Mouse (Mus musculus): ENCODE measurements around the gene Scarb1.

The Scarb1 gene

DNA sequence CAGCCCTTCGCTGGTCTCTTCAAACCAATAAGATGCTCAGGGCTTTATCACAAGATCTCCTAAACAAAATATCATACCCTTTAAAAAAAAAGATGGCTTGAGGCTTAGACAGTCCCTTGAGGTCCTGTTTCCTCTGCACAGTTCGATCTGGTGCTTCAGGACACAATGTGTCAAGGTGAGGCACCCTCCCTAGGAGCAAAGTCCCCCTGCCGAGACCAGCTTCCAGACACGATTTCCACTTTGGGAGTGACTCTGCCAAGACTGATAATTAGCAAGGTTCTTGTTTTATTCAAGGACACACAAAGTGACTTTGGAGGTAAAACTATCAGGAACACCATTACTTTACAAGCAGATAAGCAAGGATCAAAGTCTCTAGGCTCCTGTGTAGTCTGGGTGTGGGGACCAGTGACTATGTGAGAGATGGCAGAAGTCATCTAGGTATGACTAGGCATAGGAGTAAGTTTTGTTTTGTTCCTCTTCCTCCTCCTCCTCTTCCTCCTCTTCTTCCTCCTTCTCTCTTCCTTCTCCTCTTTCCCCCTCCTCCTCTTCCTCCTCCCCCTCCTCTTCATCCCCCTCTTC, 24.0 kb upstream of the Scarb1 start:
- no peak for DNase-seq (ENCODE audit: low read depth, low spot score)

DNA sequence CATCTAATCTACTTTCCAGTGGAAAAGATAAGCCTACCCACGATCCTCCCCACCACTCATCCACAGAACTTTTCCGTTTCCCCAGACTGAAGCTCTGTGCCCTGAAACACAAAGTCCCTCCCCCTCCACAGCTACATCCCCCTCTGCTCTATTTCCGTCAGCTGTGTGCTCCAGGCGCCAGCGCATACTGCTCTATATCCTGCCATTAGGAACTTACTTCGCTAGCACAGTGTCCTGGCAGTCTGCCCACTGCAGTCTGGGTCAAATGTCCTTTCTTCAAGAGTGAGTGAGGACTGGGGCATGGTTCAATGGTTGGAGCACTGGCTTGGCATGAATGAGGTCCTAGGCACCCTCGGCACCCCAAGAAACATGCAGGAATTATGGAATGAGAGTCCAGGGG, 23.0 kb upstream of the Scarb1 start:
- no peak for DNase-seq (ENCODE audit: low read depth, low spot score)

DNA sequence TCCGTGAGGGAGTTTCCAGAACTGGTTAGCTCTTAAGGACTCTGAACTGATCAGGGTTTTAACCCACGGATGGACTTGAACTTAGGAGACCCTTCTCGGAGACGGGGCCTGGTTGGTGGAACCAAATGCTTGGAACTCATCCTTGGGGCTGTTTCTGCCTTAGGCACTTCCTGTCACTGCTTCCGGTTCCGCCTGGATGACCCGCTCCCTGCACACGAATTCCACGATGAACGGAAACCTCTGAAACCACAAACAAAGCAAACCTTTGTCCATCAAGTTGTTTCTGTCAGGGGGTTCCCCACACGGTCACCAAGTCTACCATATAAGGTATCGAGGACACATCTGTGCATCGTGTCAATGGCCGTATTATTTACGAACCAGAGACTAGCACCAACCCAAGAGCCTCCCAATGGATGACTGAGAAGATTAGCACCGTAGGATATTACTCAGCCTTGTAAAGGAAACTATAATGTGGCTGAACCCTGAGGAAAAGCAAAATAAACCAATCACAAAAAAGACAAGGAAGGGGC, 20.2 kb upstream of the Scarb1 start:
- DNase-seq (ENCODE audit: low read depth, low spot score) = no peak

DNA sequence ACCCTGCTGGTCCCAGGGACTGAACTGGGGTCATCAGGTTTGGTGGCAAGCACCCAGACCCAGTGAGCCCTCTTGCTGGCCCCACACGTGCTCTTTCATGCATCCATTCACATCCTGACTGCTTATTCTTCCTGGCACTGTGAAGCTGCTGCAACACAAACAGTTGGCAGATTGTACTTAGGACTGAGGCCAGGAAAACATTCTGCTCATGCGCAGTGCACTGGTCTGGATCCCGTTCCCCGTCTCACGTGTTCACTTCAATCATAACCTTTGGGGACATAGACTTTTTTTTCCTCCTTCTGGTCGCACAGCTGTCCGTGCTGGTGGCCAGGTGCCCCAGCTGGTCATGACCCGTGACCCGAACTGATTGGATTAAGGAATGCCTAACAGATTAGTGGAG, 19.7 kb upstream of the Scarb1 start:
- no peak for DNase-seq (ENCODE audit: low read depth, low spot score)

DNA sequence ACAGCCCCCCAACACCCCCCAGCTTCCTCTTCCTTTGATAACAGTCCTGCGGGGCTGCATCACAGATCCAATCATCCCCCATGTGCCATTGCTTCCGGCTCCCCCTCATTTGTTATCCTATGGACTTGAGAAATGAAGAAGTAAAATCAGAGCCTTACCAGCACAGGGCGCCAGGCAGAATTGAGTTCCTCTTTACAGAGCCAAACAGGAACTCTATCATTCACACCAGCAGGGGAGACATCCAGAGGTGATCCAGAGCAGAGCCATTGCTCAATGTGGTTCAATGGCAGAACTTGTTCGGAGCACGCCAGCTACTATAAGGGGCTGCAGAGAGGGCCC, 17.3 kb upstream of the Scarb1 start:
- DNase-seq (ENCODE audit: low read depth, low spot score) = no peak

DNA sequence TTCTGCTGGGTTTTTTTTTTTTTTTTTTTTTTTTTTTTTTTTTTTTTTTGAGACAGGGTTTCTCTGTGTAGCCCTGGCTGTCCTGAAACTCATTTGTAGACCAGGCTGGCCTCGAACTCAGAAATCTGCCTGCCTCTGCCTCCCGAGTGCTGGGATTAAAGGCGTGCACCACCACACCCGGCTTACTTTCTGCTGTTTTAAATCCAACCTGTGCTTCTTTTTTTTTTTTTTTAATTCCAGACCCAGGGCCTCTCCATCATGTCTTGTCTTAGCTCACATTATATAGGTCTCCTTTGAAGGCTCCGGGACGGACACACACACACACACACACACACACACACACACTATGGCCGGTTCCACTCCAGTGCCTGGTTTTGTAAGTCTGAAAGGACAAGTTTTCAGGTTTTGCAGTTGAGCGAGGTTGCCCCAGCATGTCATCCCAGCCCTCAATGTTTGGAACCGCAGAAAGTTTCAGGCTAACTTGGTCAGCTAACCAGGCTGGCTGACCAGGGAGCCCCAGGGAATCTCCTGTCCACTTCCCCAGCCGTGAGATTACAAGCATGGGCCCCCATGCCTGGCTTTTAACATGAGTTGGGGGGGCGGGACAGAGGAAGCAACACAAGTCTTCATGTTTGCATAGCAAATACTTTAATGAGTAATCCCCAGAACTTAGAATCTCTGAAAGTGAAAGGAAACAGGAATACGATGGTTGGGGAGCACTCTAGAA, 16.8 kb upstream of the Scarb1 start:
- DNase-seq (ENCODE audit: low read depth, low spot score) = no peak

DNA sequence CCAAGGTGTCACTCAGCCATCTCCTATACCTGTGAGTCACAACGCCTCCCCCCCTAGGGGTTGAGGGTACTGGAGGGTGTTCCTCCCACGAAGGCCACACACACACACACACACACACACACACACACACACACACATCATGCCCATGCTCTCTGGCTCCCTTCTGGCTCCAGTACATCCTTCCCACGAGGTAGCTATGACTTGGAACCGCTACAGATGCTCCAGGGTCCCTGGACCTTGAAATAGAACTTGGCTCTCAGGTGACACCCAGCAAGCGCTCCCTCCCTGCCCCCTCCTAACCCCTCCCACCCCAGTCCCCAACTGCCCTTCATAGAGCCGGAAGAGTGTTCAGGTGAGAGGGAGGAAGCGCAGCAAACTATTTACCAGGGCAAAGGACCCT, 14.8 kb upstream of the Scarb1 start:
- no peak for DNase-seq (ENCODE audit: low read depth, low spot score)

DNA sequence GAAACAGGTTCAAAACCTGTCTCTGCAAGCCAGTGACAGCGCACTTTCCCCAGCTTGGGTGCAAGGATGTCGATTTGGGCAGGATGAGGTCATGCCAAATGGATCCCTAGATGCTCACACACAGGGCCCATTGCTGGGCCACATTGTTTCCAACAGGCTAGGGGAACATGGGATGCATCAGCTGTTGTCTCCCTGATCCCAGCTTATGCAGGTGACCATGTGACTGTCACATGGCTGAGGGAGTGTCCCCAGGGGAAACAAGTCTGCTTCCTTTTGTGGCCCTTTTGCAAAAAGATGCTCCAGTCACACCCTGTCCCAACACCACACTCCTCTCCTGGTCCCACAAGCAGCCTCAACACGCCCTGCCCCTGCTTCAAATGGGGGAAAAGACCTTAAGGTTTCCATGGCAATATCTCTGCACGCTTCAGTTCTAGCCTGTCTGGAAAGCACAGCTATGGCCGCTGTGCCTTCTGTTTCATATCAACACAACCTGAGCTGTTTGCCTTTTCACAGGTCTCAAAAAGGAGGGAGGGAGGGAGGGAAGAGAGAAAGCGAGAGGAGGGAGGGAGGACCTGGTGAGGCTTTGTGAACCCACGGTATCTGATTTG, 14.1 kb upstream of the Scarb1 start:
- DNase-seq (ENCODE audit: low read depth, low spot score) = no peak

DNA sequence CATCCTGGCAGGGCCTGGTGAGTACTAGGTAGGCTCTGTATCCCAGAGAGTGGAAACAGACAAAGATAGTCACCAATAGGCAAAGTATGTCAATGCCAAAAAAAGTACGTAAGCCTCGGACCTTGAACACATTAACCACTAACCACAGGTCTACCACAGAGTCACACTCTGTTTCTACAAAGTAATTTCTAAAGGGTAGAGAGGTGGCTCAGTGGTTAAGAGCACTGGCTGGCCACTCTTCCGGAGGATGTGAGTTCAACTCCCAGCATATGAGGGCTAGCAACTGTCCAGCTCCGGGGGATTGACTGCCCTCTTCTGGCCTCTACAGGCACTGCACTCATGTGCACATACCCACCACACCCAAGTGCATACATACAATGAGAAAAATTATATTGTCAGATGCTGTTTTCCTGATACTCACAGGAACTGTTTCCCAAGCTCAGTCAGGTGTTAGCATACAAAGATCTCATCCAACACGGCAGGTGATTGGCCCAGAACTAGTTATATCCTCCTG, 11.9 kb upstream of the Scarb1 start:
- DNase-seq (ENCODE audit: low read depth, low spot score) = no peak

DNA sequence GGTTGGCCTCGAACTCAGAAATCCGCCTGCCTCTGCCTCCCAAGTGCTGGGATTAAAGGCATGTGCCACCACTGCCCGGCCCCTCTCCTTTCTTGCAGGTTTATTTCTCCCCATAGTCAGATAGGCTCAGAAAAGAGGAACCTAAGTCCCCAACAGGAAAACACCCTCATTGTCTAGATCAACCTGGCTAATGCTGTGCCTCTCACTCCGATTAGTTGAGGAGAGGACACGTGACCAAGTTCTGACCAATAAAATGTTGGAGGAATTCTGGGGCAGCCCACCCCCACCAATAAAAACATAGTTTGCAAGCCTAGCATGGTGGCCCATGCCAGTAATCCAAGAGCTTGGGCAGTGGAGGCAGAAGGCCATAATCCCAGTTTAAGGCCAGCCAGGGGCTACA, 11.0 kb upstream of the Scarb1 start:
- no peak for DNase-seq (ENCODE audit: low read depth, low spot score)

DNA sequence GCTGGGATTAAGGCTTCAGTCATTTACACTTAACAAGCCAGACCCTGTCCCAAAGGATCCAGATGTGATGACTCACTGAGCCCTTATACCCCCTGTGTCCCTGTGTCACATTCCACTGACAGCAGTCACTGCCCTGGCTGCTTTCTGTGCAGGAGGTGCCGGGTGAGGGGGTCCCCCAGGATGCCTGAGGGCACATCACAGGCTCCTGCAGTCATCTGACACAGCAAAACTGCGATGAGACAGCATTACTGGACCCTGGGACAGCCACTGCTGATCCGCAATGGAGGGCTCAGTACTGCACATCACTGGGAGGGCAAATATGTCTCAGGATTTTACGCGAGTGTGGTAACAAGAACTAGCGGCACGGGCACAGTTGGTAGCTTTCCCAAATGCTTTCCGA, 10.2 kb upstream of the Scarb1 start:
- DNase-seq (ENCODE audit: low read depth, low spot score) = no peak

DNA sequence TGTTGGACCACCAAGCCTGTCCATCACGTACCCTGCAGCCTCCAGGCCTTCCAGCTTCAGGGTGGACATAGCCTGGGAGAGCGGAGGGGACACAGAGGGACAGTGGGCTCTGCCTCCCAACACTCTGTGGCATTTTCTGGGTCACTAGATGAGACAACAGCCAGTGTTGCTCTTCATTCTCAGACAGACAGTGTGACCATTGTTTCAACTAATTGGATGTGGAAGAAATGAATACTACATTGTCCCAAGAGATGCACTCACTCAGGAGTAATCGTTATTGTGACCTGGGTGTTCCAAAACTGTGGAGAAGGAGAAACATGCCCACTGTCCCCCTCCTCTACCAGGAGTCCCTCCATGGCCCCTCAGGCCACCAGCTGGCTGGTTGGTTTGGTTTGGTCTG, 8.5 kb upstream of the Scarb1 start:
- DNase-seq (ENCODE audit: low read depth, low spot score) = no peak

DNA sequence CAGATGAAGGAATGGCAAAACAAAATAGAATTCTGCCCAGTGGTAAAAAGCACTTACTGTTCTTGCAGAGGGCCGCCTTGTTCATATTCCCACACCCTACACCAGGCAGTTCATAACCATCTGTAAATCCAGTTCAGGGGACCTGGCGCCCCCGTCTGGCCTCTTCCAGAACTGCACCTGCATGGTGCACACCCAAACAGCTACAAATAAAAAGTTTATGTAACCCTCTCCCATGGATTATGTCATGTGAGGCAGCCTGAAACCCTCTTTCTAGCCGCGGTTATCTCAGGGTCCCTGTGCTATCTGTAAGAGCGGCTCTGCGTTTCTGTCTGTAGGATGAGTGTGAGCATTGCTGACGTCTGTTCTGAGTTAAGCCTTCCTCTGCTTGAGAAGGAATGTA, 7.6 kb upstream of the Scarb1 start:
- peak; percentile 68 for DNase-seq (ENCODE audit: low read depth, low spot score)

DNA sequence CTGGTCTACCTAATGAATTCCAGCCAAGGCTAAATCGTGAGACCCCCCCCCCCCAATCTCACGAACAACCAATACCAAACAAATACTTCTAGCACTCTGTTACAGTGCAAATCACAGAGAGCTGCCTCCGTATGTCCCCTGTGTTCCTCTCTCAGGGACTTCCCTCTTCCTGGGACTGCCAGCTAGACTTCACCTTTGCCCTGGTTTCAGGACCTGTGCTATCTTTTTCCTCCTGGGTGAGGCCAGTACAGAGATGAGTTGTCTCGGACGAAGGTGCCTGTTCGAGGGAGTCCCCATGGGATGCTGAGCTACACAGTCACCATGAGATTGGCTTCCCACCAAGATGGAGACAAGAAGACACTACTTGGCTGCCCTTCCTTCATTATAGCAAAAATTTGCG, 7.2 kb upstream of the Scarb1 start:
- no peak for DNase-seq (ENCODE audit: low read depth, low spot score)

DNA sequence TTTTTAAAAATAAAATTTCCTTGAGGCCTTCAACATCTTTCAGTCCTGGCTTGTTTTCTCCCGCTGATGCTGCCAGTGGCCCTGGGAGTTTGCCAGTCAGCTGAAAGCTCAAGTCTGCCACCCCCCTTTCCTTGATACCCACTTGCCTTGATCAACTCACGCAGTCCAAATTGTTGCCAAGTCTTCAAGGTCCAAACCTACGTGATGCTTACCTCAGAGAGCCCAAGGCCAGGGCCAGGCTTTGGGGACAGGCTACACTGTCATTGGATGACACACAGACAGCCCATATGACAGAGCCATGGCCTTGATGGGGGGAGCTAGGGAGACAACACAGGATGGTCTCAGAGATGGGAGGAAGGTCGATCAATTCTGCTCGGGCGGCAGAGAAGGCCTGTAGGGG, 3.4 kb upstream of the Scarb1 start:
- no peak for DNase-seq (ENCODE audit: low read depth, low spot score)

DNA sequence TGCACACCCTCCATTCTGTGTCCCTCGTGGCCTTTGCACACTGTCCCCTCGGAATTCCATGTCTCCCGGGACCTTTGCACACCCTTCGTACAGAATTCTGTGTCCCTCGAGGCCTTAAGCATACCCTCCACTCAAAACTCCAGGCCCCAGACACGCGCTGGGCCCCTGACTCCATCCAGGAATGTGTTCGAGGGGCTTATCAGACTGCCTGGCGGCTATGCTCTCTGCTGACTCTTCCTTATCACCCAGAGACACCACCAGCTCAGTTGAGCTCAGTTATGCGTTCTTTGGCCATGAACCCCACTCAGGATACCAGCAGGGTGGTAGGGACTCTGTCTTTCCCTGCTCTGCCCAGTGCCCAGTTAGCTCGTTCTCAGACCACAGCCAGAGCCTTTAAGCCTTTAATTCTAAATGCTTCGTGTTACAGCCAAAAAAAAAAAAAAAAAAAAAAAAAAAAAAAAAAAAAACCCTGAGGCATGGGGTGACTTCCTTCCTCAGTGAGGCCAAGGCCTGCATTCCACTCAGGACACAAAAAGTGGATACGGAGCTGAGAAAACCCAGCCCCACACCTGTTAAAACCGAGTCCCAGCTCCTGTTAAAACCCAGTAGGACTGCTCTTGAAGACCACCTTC, 681 bp upstream of the Scarb1 start:
- DNase-seq (ENCODE audit: low read depth, low spot score) = no peak

DNA sequence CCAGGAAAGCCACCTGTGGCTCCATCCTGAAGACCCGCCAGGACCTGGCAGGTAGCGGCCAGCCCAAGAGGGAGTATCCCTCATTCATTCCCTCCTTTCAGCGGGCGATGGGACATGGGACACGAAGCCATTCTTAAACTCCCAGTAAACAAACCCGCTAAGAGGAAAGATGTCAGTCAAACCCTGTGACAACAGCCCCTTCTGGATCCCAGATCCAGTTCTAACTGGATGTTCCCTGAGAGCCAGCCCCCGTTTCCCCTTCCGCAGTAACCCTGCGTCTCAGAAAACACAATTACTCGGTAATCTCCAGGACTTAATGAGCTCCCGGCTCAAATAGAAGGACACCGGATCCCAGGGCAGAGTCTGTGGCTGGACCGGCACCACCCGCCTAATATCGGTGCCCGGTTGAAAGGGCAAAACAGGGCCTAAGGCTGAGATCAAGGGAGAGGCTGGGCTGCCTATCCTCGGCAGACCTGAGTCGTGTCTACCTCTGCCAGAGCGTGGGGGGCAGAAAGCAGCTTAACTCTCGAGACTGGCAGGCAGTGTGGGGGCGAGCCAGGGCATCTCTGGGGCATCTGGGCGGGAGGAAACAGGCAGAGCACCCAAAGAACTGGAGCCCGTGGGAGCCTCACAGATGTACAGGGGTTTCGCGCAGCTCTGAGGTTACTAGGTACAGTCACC, 903 bp downstream of the Scarb1 start:
- peak; percentile 54 for DNase-seq (ENCODE audit: low read depth, low spot score)

DNA sequence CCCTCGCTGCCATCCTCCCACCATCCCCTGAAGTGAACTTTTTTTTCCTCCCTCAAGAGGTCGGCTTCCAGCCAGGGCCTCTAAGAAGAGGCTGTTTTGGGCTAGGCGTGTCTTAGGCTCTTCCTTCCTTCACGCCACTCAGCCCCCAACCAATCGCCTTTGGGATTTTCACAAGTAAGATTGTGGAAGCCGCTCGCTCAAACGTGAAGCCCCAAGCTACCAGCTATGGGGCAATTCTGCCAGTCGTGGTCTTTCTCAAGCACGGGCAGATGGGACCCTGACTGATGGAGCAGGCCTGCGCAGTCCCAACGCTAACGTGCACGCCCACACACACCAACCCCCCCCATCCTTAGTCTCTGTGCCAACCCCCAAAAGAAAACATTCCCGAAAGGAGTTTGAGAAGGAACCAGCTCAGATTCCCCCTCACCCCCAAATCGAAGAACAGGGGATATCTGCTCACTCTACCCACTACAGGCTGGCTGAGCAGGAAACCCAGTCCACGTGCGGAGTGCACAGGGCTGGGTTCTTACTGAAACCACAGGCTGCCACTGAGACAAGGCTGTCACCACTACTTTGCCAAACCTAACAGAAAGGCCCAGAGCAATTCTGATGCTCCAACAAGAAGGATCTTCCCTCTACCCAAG, 1.7 kb downstream of the Scarb1 start:
- DNase-seq (ENCODE audit: low read depth, low spot score) = peak; percentile 71

DNA sequence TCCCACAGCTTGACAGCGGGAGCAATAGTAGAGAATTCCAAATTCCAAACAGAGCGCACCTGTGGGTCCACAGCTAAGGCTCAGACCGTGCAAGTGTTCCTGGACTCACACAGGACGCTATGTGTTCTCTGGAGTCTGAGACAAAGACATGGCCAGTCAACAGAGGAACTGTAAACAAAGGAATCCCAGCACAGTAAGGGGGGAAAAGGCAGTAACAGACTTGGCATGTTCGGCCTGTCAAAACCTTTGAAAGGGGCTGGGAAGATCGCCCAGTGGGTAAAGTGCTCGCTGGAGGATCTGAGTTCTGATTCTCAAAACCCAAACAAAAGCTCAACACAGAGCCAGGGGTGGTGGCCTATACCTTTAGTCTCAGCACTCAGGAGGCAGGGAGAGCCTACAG, 3.4 kb downstream of the Scarb1 start:
- no peak for DNase-seq (ENCODE audit: low read depth, low spot score)

DNA sequence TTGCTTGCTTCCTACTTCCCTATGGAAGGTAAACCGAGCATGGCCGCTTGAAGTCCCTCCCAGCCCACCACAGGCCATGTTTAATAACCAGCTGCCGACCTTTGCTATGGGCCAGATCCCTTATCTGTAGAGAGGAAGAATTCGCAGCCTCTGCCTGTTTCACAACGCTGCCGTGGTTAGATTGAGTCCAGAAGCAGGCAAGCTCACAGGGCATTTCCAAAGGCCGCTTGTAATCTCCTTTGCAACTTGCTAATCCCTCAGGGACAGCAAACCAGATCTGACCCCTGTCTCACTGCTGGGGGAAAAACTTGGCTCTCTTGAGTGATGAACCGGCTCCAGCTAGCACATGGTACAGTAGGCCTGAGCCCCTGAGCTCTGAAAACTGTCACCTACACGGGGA, 3.9 kb downstream of the Scarb1 start:
- DNase-seq (ENCODE audit: low read depth, low spot score) = no peak

DNA sequence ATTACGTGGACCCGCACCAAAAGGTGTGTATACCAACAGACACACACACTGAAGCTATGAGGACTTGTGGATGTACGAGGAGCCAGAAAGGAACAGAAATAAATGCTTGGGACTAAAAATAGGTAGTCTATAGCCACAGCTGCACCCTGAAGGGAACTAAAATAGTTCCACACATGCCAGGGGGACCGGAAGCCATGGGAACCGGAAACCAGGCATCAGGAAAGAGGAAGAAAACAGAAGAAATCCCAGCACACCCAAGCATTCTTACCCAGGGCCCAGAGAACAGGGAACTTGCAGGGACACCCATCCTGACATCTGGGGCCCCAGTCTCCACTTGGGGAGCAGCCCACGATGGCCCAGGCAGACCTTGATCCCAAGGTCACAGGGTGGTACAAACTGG, 7.9 kb downstream of the Scarb1 start:
- DNase-seq (ENCODE audit: low read depth, low spot score) = no peak

DNA sequence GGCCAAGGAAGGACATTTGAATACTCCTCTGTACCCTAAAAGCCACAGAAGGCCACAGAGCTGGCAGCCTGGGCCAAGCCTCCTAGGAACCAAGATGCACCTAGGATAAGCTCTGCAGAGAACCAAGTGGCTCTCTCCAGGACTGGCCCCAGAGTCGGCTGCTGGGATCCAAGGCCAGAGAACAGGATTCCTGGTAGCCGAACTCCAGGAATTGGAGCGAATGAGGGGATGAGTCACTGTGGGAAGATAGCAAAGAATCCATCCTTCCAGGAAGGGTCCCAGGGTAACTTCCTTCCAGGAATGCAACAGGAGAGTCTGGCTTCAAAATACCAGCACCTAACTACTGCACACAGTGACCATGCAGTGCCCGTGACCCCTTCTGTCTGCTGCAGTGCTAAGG, 8.6 kb downstream of the Scarb1 start:
- DNase-seq (ENCODE audit: low read depth, low spot score) = no peak

All from ES-CJ7 (cell line).